Mouse (Mus musculus): Measurements from ENCODE around the gene Phrf1. TPM values are rescaled to one million over a fixed set of nuclear protein-coding genes. Genes with fewer than 3 reads are reported as not detected.

Gene Phrf1
- total and polyA plus RNA-seq, 3 experiments, result 66.1 to 1,029 (median 91.2) TPM

GRCm38 (mm10) chr7:141216894-141217293 lies 11.7 kb upstream of the Phrf1 start:
- peaks cover 0 to 10% of the 10 kb centered on the region in 2 experiments; a peak in 3 of 4 replicates for H3K4me1 ChIP-seq (ENCODE audit: control insufficient read depth in 1 of 2, insufficient read depth in 2 of 2, low read length in 2 of 2)
- TF ChIP-seq GATA1 (IDR thresholded peaks at IDR 0.05; ENCODE audit: low read depth, low read length), result no peak
- TF ChIP-seq POLR2AphosphoS5 (IDR thresholded peaks at IDR 0.05; ENCODE audit: borderline replicate concordance, low read depth, low read length), result no peak
- no peak for TF ChIP-seq EP300 (IDR thresholded peaks at IDR 0.05; ENCODE audit: low read depth in 1 of 2, low read length in 2 of 2)
- no peak for TF ChIP-seq ZMIZ1 (IDR thresholded peaks at IDR 0.05; ENCODE audit: low read depth, low read length)
- TF ChIP-seq MEF2A (IDR thresholded peaks at IDR 0.05; ENCODE audit: extremely low read depth, insufficient replicate concordance, low read depth, low read length, poor library complexity, severe bottlenecking), result no peak
- no peak for TF ChIP-seq MAX (IDR thresholded peaks at IDR 0.05; ENCODE audit: low read length)
- no peak for TF ChIP-seq HCFC1 (IDR thresholded peaks at IDR 0.05; ENCODE audit: low read depth, low read length)
- no peak for TF ChIP-seq KAT2A (conservative IDR thresholded peaks at IDR 0.05; ENCODE audit: low read depth, low read length)
- TF ChIP-seq MYB (IDR thresholded peaks at IDR 0.05; ENCODE audit: low read depth, low read length), result no peak
- no peak for TF ChIP-seq NELFE (IDR thresholded peaks at IDR 0.05; ENCODE audit: low read depth, low read length)
- TF ChIP-seq TAL1 (IDR thresholded peaks at IDR 0.05; ENCODE audit: low read length), result no peak
- no peak for TF ChIP-seq POLR2AphosphoS2 (IDR thresholded peaks at IDR 0.05; ENCODE audit: low read length)
- TF ChIP-seq POLR2A (IDR thresholded peaks at IDR 0.05; ENCODE audit: control insufficient read depth in 1 of 2, insufficient read depth in 1 of 2, low read depth in 1 of 2, low read length in 2 of 2, poor library complexity in 1 of 2), result no peak
- no peak for TF ChIP-seq CTCF (IDR thresholded peaks at IDR 0.05 in 2 of 3, conservative IDR thresholded peaks at IDR 0.05 in 1 of 3; ENCODE audit: control insufficient read depth in 1 of 3, insufficient read depth in 1 of 3, low read depth in 2 of 3, low read length in 3 of 3, poor library complexity in 1 of 3, severe bottlenecking in 1 of 3)
- TF ChIP-seq CHD1 (IDR thresholded peaks at IDR 0.05; ENCODE audit: low read depth, low read length), result no peak
- TF ChIP-seq USF1 (IDR thresholded peaks at IDR 0.05; ENCODE audit: low read depth, low read length), result no peak
- no peak for TF ChIP-seq NRF1 (IDR thresholded peaks at IDR 0.05; ENCODE audit: insufficient read depth, low read depth, low read length, poor library complexity, severe bottlenecking)
- TF ChIP-seq UBTF (IDR thresholded peaks at IDR 0.05; ENCODE audit: borderline replicate concordance, insufficient read depth, low read depth, low read length), result no peak
- TF ChIP-seq ZC3H11A (IDR thresholded peaks at IDR 0.05; ENCODE audit: low read depth, low read length), result no peak
- no peaks in the 10 kb centered on the region for H3K27me3 ChIP-seq (ENCODE audit: control insufficient read depth in 1 of 2, insufficient read depth in 2 of 2, low read length in 2 of 2)
- H3K79me2 ChIP-seq (ENCODE audit: control insufficient read depth, insufficient read depth, low read length, poor library complexity), result no peaks in the 10 kb centered on the region; the same call in 1 of the 2 replicates
- no peaks in the 10 kb centered on the region; a peak in 1 of 4 replicates for H3K36me3 ChIP-seq (ENCODE audit: control insufficient read depth in 1 of 2, insufficient read depth in 2 of 2, low read length in 2 of 2)
- DNase-seq (ENCODE audit: low read depth, low spot score), result no peak
- H3K4me3 ChIP-seq (ENCODE audit: control insufficient read depth in 1 of 2, insufficient read depth in 1 of 2, low read depth in 2 of 2, low read length in 2 of 2), result no peak overlapping the region
- no peak overlapping the region for H3K27ac ChIP-seq (ENCODE audit: control insufficient read depth, low read depth, low read length)
- no peaks in the 10 kb centered on the region for H3K9me3 ChIP-seq (replicated peaks; ENCODE audit: insufficient read depth, low read length)
- no peak overlapping the region; the same call in 1 of the 2 replicates for H3K9ac ChIP-seq (ENCODE audit: control insufficient read depth, low read depth, low read length, poor library complexity, severe bottlenecking)

- Histone ChIP-seq H3K27ac (ENCODE audit: control insufficient read depth, low read depth, low read length) (no peak overlapping the region), H3K9me3 (replicated peaks; ENCODE audit: insufficient read depth, low read length) (no peaks in the 10 kb centered on the region), H3K79me2 (ENCODE audit: control insufficient read depth, insufficient read depth, low read length, poor library complexity) (no peaks in the 10 kb centered on the region; the same call in 1 of the 2 replicates), H3K4me1 (ENCODE audit: control insufficient read depth in 1 of 2, insufficient read depth in 2 of 2, low read length in 2 of 2) (peaks cover 0 to 15% of the 10 kb centered on the region in 2 experiments; a peak in 3 of 4 replicates), H3K9ac (ENCODE audit: control insufficient read depth, low read depth, low read length, poor library complexity, severe bottlenecking) (no peak overlapping the region), H3K36me3 (ENCODE audit: control insufficient read depth in 1 of 2, insufficient read depth in 2 of 2, low read length in 2 of 2) (peaks cover 0 to 4% of the 10 kb centered on the region in 2 experiments; a peak in 2 of 4 replicates), H3K27me3 (ENCODE audit: control insufficient read depth in 1 of 2, insufficient read depth in 2 of 2, low read length in 2 of 2) (no peaks in the 10 kb centered on the region), H3K4me3 (ENCODE audit: control insufficient read depth in 1 of 2, insufficient read depth in 1 of 2, low read depth in 2 of 2, low read length in 2 of 2) (no peak overlapping the region)
- DNase-seq (ENCODE audit: low read depth, low spot score), result no peak
- TF ChIP-seq TBP (IDR thresholded peaks at IDR 0.05; ENCODE audit: low read depth, low read length) (no peak), GATA1 (IDR thresholded peaks at IDR 0.05; ENCODE audit: low read depth, low read length) (no peak), TAL1 (IDR thresholded peaks at IDR 0.05; ENCODE audit: low read length) (no peak)
Measured at GRCm38 (mm10) chr7:141217343-141218013, 11.1 kb upstream of the Phrf1 start.

All from MEL (cell line).